Mouse (Mus musculus) stomach, postnatal 0 days (tissue): ENCODE measurements at regions not wholly inside any gene's neighbourhood (a gene's known extent, or its start where the extent isn't known, plus 50 kb on each side); places are given as distances from the start of the nearest gene placed in this dataset.

Experiments
- CTCF ChIP-seq: IDR thresholded peaks from 2 replicates; pipeline ENCODE4 v1.5.1; 2016; ENCODE audit warnings: antibody characterized with exemption, low read depth, mild to moderate bottlenecking, moderate library complexity
- EP300 ChIP-seq: optimal IDR thresholded peaks from 2 replicates; pipeline ENCODE3; 2016; ENCODE audit warnings: antibody characterized with exemption

DNA sequence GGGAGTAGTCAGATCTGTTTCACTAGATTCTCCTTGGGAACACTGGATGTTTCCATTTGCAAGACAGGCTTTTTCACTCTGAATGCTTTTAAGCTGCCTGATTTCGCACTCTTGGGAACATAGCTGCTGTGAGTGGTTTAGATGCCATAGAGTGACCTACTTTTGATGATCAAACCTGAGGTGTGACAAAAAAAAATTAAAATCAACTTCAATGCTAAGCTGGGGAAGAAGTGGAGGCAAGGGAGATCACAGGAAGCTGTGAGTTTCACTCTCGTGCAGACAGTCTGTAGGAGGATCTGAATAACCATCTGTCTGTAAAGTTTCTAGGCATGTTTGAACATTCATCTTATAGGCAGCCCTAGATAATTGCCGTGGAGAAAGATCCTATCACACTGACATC is 505.7 kb downstream of the Ptprc start:
- TF ChIP-seq EP300: no peak
- TF ChIP-seq CTCF: no peak
